Mouse (Mus musculus) G1E (cell line): Measurements from ENCODE around the gene Irs2.

ENCODE experiments used
- CTCF ChIP-seq: IDR thresholded peaks from 2 replicates; pipeline ENCODE4 v1.5.1; 2012; ENCODE audit warnings: low read depth, low read length, inconsistent platforms, mixed read lengths
- GATA1 ChIP-seq: IDR thresholded peaks from 2 replicates; pipeline ENCODE4 v1.6.1; 2012; ENCODE audit warnings: borderline replicate concordance, low read length, inconsistent platforms, mixed read lengths
- GATA2 ChIP-seq: IDR thresholded peaks from 2 replicates; pipeline ENCODE4 v1.6.1; 2012; ENCODE audit warnings: low read depth, low read length, inconsistent platforms, borderline replicate concordance
- POLR2AphosphoS5 ChIP-seq: IDR thresholded peaks from 2 replicates; pipeline ENCODE4 v1.6.1; 2012; ENCODE audit warnings: low read depth, low read length, inconsistent platforms; ENCODE audit not compliant: insufficient replicate concordance

DNA sequence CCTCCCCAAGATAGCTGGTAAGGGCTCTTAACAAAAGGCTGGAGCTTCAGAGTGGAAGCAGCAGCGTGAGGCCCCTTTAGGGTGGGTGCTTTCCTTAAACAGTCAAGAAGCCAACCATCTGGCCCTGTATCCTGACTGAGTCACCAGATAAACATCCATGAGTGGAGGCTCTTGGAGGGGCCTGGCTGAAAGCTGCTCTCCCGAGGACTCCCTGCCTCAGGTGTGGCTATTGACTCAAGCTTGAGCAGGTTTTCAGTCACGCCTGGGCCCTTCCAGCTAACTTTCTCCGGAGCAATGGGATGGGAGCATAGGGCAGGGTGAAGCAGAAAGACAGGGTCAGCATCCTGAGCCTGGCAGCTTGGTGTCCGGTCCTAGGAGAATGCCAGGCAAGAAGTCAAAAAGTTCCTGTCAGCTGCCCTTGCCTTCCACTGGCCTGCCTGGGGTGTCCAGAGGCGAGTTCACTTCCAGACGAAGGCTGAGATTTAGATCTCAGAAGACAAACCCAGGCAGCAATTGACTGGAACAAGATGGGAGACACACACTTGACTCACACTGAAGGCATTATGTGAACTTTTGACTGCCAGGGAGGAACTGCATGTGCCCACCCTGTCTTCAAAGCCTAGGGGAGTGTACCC is 30.4 kb downstream of the Irs2 start:
- no peak for TF ChIP-seq CTCF
- TF ChIP-seq POLR2AphosphoS5, result no peak
- no peak for TF ChIP-seq GATA2
- no peak for TF ChIP-seq GATA1
